Mouse (Mus musculus) kidney, adult 2 months (tissue): ENCODE measurements at regions not wholly inside any gene's neighbourhood (a gene's known extent, or its start where the extent isn't known, plus 50 kb on each side); places are given as distances from the start of the nearest gene placed in this dataset.

Experiments
- CTCF ChIP-seq: fragments of 200-500 bp; conservative IDR thresholded peaks from 2 replicates; pipeline ENCODE4 v1.5.1; 2011; ENCODE audit warnings: low read depth, mild to moderate bottlenecking, control low read depth, low read length, moderate library complexity, mixed read lengths; ENCODE audit not compliant: insufficient read depth, insufficient read length
- POLR2A ChIP-seq: fragments of 200-500 bp; IDR thresholded peaks from one replicate; pipeline ENCODE4 v1.6.1; 2011; ENCODE audit warnings: low read depth, low read length, control low read depth

- no peak for TF ChIP-seq POLR2A
- no peak for TF ChIP-seq CTCF
Measured at GRCm38 (mm10) chr13:34484831-34485230, 139.8 kb upstream of the Slc22a23 start.
